Mouse (Mus musculus) ES-Bruce4 (cell line): ENCODE measurements at regions not wholly inside any gene's neighbourhood (a gene's known extent, or its start where the extent isn't known, plus 50 kb on each side); places are given as distances from the start of the nearest gene placed in this dataset.

ENCODE experiments used
- H3K27ac ChIP-seq: 2 replicates; pipeline ENCODE4 v1.5.1; 2012; ENCODE audit warnings: low read length, inconsistent platforms; ENCODE audit not compliant: insufficient read depth
- H3K27me3 ChIP-seq: 2 replicates; pipeline ENCODE4 v1.6.1; 2012; ENCODE audit warnings: mild to moderate bottlenecking, low read length, inconsistent platforms; ENCODE audit not compliant: control insufficient read depth, poor library complexity, insufficient read depth, severe bottlenecking
- H3K36me3 ChIP-seq: 2 replicates; pipeline ENCODE4 v1.6.1; 2012; ENCODE audit warnings: inconsistent platforms, mild to moderate bottlenecking, low read length, moderate library complexity; ENCODE audit not compliant: control insufficient read depth, poor library complexity, insufficient read depth, severe bottlenecking
- H3K4me1 ChIP-seq: one replicate; pipeline ENCODE4 v1.8.1; 2011; ENCODE audit warnings: low read length; ENCODE audit not compliant: control insufficient read depth, insufficient read depth
- H3K4me3 ChIP-seq: 2 replicates; pipeline ENCODE4 v1.5.1; 2011; ENCODE audit warnings: low read depth, mild to moderate bottlenecking, low read length
- H3K9ac ChIP-seq: 2 replicates; pipeline ENCODE4 v1.6.1; 2012; ENCODE audit warnings: low read depth, mild to moderate bottlenecking, inconsistent platforms; ENCODE audit not compliant: poor library complexity, severe bottlenecking
- H3K9me3 ChIP-seq: replicated peaks from 2 replicates; pipeline ENCODE4 v1.6.1; 2012; ENCODE audit warnings: mild to moderate bottlenecking, low read length, inconsistent platforms; ENCODE audit not compliant: control insufficient read depth, poor library complexity, insufficient read depth, severe bottlenecking
- CTCF ChIP-seq: IDR thresholded peaks from one replicate; pipeline ENCODE4 v1.8.1; 2011; ENCODE audit warnings: low read depth, low read length
- EP300 ChIP-seq: IDR thresholded peaks from 2 replicates; pipeline ENCODE4 v1.6.1; 2011; ENCODE audit warnings: low read depth, low read length; ENCODE audit not compliant: insufficient read depth
- POLR2A ChIP-seq: IDR thresholded peaks from one replicate; pipeline ENCODE4 v1.8.1; 2011; ENCODE audit warnings: low read length; ENCODE audit not compliant: insufficient read depth

DNA sequence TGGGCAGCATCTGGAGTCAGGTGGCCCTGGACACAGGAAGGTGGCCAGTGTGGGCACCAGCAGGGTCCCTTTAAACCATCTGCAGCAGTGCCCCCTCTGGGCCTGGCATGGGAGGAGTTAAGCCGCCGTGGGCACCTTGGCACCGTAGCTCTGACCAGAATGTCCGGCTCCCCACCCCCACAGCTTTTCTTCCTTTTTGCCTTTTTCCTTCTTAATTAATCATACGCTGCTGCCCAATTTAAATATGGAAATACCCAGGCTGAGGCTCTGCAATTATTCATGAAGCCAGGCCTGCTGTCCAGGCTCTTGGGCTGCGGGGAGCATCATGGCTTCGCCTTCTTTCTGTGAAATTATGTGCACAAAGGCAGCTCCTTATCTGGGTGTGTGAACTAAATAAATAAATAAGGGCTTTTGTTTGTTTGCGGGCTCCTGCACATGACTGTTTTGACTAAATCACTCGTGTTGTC, 70.6 kb upstream of the Wnt7b start:
- Histone ChIP-seq H3K9ac (peak overlapping the region; percentile 67; the same call in 1 of the 2 replicates), H3K27ac (no peak overlapping the region), H3K9me3 (no peaks in the 10 kb centered on the region), H3K4me1 (no peaks in the 10 kb centered on the region), H3K36me3 (no peaks in the 10 kb centered on the region), H3K4me3 (no peak overlapping the region), H3K27me3 (no peaks in the 10 kb centered on the region)
- TF ChIP-seq POLR2A: no peak
- TF ChIP-seq EP300: no peak
- no peak for TF ChIP-seq CTCF

DNA sequence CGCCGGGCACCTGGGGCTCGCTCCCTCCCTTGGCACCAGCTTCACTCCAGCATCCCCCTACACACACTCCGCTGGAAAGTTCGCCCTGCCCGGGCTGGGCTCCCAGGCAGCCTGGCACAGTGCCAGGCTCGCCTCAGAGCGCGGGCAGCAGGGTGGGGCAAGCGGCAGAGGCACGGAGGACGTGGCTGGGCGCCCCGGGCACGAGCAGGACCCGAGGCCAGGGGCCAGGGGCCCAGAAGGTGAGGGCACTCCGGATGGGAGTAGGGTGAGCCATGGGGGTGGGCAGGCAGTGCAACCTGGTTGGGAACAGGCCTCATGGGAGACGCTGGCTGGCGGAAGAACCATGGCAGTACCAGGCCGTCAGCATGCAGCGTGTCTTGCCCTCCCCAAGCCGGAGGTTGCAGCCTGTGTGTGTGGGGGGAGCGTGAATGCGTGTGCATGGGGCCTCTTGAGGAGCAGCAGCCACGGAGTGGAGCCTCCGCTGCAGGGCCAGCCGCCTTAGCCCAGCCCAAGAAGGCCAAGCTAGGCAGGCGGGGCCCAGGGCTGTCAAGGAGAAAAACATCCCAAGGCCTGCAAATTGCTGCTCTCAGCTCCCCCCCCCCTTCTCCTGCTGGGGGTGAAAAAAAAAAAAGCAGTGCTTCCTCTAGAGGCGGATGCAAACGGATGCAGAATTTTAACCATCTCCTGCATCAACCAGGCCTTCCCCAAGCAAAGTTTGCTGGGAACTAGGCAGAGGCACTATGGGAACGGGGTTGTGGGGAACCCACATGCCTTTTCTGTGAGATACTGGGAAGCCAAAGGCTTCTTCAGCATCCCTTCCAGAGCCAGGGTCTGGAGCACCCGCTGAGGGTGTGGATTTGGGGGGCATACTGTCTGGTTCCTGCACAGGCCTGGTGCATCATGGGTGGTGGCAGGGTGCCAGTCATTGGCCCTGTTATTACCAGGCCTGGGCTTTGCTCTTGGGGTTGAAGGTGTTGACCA, 71.4 kb upstream of the Wnt7b start:
- Histone ChIP-seq H3K9me3 (no peaks in the 10 kb centered on the region), H3K4me1 (no peaks in the 10 kb centered on the region), H3K27me3 (no peaks in the 10 kb centered on the region), H3K4me3 (peak overlapping the region; percentile 32), H3K27ac (no peak overlapping the region), H3K36me3 (no peaks in the 10 kb centered on the region), H3K9ac (peak overlapping the region; percentile 67)
- TF ChIP-seq EP300: no peak
- no peak for TF ChIP-seq POLR2A
- TF ChIP-seq CTCF: no peak

DNA sequence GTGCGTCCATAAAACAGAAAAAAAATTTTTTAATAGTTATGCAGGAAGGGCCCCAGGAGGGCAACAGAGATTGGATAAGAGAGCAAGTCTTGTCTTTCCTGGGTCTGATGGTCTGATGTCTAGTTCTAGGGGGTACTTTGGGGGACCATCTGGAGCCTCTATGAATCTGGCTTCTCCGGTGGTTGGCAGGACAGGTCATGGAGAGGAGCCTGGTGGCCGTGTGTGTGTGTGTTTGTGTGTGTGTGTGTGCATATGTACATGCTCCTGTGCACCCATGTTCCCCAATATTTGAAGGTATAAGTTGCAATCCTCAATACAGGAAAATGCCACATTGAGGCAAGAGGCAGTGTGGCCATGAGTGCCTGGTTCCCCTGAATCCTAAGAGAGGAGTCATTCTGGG, 72.5 kb upstream of the Wnt7b start:
- no peak overlapping the region for H3K27ac ChIP-seq
- H3K9me3 ChIP-seq: no peaks in the 10 kb centered on the region
- no peak overlapping the region for H3K9ac ChIP-seq
- no peak overlapping the region for H3K4me3 ChIP-seq
- TF ChIP-seq CTCF: no peak
- no peak for TF ChIP-seq EP300
- TF ChIP-seq POLR2A: no peak
- no peaks in the 10 kb centered on the region for H3K27me3 ChIP-seq
- H3K36me3 ChIP-seq: no peaks in the 10 kb centered on the region
- no peaks in the 10 kb centered on the region for H3K4me1 ChIP-seq

DNA sequence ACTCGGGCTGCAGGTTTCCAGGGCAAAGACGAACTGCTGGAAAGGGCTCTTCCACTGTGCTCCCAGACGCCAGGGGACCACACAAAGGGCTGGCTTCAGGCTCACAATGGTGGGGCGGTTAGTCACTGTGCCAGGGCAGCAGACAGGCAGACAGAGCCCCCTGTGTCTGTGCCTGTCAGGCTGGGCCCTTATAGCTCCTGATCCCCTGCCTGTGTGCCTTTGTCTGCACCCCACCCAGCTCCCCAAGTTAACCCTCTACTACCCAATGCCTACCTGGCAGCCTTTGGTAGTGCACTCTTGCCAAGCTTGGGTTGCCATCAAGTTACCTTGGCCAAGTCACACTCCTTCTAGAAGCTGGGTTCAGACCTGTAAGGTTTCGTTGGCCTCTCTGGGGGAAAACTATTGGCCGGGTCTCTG, 73.5 kb upstream of the Wnt7b start:
- no peaks in the 10 kb centered on the region for H3K4me1 ChIP-seq
- TF ChIP-seq CTCF: no peak
- TF ChIP-seq POLR2A: no peak
- no peak for TF ChIP-seq EP300
- H3K27ac ChIP-seq: no peak overlapping the region
- no peak overlapping the region for H3K9ac ChIP-seq
- no peaks in the 10 kb centered on the region for H3K9me3 ChIP-seq
- H3K27me3 ChIP-seq: no peaks in the 10 kb centered on the region
- H3K4me3 ChIP-seq: no peak overlapping the region
- no peaks in the 10 kb centered on the region for H3K36me3 ChIP-seq

DNA sequence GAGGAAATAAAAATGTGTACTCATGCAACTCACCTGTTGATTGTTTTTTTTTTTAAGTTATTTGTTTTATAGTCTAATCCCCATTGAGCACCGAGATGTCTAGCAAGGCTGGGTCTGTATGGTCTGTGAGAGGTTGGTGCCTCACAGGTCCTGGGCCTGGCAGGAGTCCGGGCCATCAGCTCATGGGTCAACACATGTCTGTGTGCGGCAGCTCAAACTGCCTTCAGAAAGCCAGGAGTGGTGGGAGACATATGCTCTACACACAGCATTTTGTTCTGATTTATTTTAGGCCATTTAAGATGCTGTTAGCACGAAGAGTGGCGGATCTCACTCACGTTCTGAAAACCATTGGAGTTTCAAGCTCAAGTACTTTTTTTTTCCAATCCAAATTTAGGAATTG, 74.6 kb upstream of the Wnt7b start:
- TF ChIP-seq EP300 (no peak), CTCF (no peak), POLR2A (no peak)
- no peak overlapping the region for H3K9ac ChIP-seq

DNA sequence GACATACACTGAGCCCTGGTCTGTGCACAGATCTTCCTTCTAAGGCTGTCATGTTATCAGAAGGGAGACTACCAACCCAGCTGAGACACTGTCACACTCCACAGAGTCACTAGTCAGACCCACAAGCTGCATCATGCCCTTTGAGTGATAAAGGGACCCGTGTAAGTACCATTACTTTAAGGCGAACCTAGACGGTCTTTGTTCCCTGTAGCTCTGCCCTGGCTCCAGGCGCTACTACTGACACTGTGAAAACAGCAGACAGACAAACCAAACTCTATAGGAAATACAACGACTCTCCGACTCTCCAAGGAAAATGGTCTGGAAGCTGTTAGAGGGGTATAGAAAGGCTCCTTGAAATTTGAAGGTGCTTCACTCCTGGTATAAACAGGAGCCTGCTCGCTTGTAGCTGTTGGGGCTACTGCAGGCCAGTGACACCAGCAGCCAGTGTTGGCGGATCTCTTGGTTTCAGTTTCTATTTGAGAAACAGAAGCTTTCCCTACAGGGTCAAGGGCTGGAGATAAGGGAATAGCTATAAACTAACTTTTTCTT, 75.2 kb upstream of the Wnt7b start:
- no peak overlapping the region for H3K27ac ChIP-seq
- no peak overlapping the region for H3K9ac ChIP-seq
- no peaks in the 10 kb centered on the region for H3K4me1 ChIP-seq
- TF ChIP-seq CTCF: no peak
- no peak for TF ChIP-seq EP300
- no peaks in the 10 kb centered on the region for H3K9me3 ChIP-seq
- no peak overlapping the region for H3K4me3 ChIP-seq
- H3K27me3 ChIP-seq: no peaks in the 10 kb centered on the region
- H3K36me3 ChIP-seq: no peaks in the 10 kb centered on the region

More for the DNA sequence above, 74.6 kb upstream of the Wnt7b start:
- H3K27me3 ChIP-seq: no peaks in the 10 kb centered on the region
- no peaks in the 10 kb centered on the region for H3K4me1 ChIP-seq
- no peaks in the 10 kb centered on the region for H3K9me3 ChIP-seq
- no peak overlapping the region for H3K27ac ChIP-seq
- no peak overlapping the region for H3K4me3 ChIP-seq
- H3K36me3 ChIP-seq: no peaks in the 10 kb centered on the region
